Mouse (Mus musculus) adrenal gland, adult 8-10 months (tissue): ENCODE results near the gene Ccdc70. TPM values are rescaled to one million over a fixed set of nuclear protein-coding genes. Genes with fewer than 3 reads are reported as not detected.
A peak's percentile ranks its signal among the peaks of the same experiment; 100 is the strongest.
"Not testable (repeated sequence)": the region's sequence is repeated elsewhere in the genome, so short reads cannot be mapped to it uniquely, and the experiment has no call there.

Experiments used
- DNase-seq: peaks from one replicate; pipeline ENCODE4 v3.0.0; 2022
- total RNA-seq, 4 experiments: library from RNA; stranded (reverse); gene quantifications; 2 replicates each; pipeline ENCODE4 v1.2.4; 2022

The Ccdc70 gene
- total RNA-seq: not detected

DNA sequence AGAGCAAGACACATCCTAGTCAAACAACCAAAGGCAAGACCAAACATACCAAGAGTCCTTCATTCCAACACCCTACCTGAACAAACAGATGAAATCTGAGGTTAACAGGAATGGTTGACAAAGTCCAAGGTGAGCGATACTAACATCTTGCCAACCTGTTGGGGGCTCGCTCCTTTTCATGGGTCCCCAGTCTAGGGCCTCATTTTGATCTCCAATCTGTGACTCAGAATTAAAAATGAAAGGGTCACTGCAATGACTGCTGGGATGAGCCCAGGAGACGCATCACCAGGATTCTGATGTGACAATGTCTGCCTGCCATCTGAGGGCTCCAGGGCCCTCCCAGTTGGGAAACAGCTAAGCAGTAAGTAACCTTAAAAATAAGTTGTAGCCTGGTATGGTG lies at the start of gene Ccdc70:
TSS of gene Ccdc70 (plus strand) at position 301 of the 400 bp plus-strand sequence.
- no peak for DNase-seq

DNA sequence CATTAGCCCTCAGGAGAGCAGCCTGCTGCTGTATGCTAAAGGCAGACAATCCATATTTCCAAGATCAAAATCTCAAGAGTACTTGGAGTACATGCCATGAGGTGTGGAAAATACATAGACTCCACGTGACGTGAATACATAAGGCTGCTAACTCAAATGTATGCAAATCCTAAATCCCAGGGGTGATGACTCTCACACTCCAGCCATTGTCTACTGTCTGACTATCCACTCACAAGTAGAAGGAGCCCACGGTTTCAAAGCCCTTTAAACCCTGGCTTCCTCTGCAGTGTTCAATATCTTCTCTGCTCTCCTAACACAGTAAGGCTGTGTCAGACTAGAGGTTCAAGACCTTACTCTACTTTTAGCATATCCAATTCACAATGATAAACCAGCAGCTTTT lies 38.8 kb upstream of the Ccdc70 start:
- DNase-seq: not testable (repeated sequence)

DNA sequence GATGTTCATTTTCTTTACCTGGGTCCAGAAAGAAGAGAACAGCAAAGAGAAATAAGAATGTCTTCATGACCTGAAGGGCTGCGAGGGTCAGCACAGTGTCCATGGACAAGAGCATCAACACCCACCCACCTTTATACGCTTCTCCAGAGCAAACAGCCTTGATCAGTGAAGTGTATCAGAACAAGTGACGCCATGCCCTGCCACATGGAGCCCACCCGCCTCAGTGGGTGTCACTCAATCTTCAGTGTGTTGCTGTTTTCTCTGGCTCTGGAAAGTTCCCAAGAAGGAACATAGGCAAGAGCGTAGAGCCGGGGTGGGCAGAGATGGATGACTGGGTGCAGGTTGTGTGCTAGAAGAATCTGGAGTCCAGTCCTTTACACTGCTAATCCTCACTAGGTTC lies 37.0 kb upstream of the Ccdc70 start, which contains the start of gene Defb15:
TSS of gene Defb15 (minus strand) at position 101 of the 400 bp plus-strand sequence.
- no peak for DNase-seq

DNA sequence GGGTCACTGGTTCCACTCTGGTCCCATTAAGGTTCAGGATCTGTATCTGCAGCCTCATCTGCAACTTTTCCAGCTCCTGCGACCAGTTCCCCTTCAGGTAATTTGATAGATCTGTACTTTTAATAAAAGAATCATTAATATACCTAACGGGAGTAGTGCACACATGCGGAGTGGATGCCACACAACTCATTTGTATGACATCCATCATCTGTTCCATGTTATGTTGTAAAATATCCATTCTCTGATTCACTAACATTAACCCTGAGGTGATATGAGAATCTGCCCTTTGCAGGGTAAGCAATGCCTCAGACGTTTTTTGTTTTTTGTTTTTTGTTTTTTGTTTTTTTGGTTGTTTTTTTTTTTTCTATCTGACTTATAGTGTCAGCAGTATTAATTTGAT lies 31.5 kb upstream of the Ccdc70 start, which contains the start of gene Defb35:
TSS of gene Defb35 (plus strand) at position 301 of the 400 bp plus-strand sequence.
- DNase-seq: not testable (repeated sequence)

DNA sequence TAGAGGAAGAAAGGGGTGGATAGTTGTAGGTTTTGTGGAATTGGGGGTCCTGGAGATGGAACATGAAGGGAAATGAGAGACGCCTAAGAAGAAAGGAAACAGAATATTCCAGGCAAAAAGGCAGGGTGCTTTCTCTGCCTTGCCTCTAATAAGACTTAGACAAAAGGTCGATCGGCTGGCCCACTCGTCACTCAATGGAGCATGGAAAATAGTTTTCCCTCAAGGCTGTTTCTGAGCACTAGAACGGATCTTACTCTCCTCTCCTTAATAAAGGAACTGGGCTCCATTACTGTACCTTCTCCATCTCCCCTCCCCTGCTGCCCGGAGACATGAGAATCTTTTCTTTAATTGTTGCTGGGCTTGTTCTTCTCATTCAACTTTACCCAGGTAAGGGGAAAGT lies 23.1 kb upstream of the Ccdc70 start, which contains the start of gene Defb13:
TSS of gene Defb13 (plus strand) at position 301 of the 400 bp plus-strand sequence.
- DNase-seq: no peak

DNA sequence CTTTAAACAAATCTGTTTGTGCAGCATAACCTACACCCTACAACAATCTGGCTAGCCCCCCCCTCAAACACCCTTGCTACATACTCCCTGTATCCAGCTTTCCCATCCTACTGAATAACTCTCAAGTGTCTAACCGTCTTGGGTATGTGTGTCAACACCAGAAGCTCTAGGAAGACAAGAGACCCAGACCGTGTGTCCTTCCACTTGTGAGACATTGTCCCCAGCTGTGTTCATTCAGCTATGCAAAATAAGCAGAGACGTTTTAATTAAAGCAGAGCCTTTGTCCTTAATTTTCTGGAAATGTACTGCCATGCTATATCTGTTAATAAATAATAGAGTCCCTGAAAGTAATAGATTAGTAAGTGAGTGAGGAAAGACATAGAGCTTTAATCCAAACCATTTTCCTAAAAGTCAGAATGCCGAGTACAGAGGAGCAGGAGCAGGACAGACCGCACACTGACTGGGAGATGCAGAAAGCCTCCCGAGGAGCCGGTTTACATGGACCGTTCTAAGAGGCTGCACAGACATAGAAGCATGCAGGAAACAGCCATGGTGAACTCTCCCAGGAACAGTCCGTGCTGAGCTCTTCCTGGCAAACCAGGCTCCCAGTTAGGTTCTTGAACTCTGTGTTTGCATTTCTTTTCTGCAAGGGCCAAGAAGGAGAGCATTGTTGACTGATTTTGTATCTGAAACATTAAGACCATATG lies 22.1 kb upstream of the Ccdc70 start:
- no peak for DNase-seq

DNA sequence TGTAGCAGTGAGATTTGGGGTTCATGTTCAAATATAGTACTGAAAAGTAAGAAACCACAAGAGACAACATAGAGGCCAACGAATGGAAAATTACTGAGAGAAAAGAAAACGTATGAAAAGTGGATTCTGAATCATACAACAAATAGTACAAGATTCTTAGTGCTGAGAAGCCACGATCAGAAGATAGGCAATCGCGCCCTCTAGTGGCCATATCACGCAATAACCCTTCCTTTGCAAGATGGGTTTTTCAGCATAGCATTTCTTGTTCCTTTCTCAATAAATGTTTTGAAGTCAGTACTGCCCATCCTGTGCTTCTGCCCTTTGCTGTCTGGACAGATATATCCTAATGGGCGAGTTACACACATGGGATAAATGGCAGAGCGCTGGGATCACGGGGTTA lies 14.3 kb upstream of the Ccdc70 start:
- DNase-seq: peak; percentile 18

DNA sequence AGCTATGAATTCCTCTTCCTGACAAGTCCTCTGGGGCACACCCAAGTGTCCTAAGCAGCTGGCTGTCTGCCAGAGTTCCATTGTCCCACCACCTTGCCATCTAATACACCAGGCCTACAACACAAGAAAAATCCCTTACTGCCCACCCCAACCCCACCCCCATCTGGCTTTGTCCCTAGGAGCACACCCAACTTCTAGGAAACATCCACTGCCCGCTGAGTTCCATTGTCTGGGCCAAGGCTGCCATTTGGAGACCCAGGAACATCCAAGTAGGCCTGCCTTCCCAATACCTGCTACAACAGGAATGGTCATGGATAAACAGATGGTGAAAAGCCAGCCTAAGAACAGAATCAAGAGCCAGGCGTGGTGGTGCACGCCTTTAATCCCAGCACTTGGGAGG lies 13.2 kb upstream of the Ccdc70 start:
- no peak for DNase-seq

DNA sequence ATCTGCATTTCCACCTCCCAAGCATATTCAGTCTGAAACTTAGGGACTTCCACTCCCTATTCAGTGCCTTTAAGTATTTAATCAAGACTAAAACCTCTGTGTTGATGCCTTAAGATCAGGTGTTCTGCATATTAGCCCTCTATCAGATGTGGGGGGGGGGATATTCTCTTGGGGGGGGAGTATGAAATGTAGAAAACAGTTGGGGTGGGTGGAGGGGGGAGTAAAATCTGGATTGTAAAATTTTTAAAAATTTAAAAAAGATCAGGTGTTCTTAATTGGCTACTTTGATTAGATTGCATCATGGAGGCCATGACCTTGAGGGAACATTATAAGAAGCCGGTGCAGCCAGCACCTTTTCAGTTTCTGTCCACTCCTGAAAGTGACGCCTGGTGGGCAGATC lies 11.2 kb upstream of the Ccdc70 start, which contains the start of gene Fam90a1a:
TSS of gene Fam90a1a (plus strand) at position 301 of the 400 bp plus-strand sequence.
- DNase-seq: no peak

DNA sequence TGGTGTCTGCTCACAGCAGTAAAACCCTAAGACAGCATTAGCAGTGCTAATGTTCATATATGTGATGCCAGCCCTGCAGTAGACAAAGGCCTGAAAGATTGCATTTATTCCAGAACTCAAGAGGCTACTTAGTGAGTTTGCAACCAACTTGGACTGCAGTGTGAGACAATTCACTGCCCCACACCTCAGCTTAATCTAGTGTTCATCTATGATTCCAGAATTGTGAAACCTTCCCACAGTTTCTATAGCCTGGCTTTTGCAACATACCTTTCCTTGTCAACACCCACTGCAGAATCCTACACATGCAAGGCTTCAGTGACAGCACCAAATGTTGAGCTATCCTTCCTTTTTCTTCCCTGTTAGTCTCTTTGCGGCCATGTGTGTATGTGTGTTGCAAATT lies 2.9 kb upstream of the Ccdc70 start:
- no peak for DNase-seq

DNA sequence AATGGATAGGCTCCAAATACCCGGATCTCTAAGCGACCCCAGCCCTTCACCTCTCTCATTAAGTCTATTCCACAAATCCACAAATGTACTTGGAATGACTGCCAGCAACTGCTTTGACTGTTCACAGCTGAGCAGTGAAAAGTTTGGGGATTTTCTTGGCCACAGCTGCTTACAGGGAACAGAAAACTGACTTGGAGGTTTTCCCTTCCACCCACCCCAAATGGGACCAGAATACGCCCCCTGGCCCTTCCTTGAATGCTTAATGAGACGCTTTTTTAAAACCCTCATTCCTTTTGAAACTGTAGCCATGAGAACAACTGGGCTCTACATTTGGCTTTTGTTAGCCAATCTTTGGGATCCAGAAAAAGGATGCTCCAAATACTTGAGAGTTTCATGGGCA lies 8.6 kb downstream of the Ccdc70 start:
- no peak for DNase-seq

DNA sequence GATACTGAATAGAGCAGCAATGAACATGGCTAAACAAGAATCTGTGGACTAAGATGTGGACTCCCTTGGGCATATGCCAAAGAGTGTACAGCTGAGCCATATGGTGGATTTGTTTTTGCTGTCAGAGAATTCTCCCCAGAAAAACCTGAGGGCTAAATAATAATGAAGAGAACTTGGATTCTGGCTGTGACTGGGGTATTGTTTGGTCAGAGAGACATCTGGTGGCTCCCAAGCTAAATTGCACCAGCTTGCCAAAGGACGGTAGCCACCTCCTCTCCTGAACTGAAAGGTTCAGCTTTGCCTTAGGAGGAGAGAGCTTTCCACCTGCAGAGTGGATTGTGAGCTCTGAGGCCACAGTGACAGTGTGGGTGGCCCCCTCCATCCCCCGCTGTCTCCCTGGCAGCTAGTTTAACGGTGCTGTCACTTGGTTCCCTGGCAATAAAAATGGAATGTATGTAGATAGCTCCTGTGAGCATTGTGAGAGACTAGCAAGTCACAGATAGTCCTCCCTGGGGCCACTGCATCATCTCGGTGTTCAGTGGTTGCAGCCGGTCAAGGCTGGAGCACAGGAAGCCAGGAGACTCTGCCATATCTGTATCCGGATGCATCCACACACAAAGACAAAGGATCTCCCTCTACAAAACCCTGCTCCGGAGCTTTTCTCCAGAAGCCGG lies 12.2 kb downstream of the Ccdc70 start:
- DNase-seq: no peak

DNA sequence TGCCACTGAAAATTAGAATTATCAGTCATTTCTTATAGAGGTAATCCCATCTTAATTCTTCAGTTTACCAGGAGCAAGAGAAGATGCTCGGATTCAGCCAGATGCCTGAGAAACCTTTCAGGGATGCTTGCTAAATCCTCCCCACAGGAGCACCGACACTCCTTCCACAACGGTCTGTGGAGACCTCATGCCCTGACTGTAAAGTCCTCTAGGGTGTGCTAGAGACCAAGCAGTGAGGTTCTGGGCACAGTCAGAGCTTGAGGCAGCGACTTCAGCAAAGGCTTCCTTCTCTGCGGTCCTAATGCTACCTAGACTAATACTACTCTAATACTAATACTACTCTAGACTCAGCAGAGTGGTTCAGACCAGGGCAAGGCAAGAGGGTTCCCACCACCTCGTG lies 22.6 kb downstream of the Ccdc70 start:
- DNase-seq: peak; percentile 22

DNA sequence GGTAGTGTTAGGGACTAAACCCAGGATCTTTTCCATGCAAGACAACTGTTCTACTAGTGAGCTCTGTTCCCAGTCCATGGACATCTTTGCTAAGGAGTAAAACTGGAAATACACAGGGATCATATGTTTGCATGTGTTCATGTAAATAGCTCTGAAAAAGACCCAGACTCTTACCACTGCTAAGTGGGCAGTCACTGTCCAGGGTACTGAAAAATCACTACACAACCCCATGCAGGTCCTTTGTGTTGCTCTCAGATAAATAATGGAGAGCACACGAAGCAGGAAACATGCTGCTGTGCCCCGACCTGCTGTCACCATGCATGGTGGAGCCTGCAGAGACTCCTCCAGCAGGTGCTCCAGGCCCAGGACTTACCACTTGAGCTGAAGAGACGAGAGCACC lies 25.6 kb downstream of the Ccdc70 start:
- no peak for DNase-seq

DNA sequence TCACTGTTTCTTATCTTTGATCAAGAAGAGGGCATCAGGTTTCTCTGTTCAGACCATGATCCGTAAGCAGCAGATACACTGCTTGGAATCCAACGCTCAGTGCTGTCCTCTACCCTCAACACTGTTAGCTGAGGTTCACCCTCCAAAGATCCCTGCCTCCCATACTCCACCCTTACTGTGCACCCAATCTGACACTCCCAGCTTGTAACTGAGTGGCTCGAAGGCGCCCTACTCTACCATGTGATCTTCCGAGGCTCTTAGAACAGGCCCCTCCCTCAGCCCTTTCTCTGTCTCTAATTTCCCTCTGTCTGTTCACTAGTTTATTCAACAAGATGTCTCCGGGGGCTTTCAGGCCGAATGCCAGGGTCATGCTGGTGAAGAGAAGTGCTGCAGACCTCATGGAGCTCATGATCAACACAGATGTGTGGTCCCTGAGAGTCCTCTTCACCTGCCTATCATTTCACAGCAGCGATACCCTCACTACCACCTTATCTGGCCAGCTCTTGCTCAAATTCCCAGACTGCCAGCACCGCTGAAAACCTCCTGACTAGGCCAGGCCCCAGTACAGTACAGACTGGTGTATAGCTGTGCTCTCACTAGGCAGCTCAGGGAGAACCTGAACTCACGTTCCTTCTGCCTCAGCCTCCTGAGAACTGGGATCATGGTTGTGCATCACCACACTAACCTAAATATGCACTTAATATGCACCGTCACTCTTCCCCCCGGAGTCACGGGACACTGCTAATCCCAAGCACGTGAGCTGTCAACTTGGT lies 35.4 kb downstream of the Ccdc70 start:
- no peak for DNase-seq

DNA sequence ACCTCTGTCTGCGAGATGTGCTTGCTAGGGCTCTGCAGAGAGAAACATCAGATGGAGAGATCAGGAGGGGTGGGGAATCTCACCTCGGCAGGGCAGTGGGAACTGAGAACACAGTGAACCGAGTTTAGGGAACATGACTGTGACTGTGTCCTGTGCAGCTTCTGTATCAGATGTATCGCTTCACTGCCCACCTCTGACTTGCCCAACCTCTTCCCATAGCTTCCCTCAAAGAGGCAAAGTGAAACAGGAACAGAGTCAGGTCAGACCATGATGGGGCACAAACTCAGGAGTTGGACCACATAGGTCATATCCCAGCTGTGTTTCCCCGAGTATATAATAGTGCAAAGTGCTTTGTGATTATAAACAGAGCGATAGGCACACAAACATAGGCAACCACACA lies 36.8 kb downstream of the Ccdc70 start:
- DNase-seq: no peak

DNA sequence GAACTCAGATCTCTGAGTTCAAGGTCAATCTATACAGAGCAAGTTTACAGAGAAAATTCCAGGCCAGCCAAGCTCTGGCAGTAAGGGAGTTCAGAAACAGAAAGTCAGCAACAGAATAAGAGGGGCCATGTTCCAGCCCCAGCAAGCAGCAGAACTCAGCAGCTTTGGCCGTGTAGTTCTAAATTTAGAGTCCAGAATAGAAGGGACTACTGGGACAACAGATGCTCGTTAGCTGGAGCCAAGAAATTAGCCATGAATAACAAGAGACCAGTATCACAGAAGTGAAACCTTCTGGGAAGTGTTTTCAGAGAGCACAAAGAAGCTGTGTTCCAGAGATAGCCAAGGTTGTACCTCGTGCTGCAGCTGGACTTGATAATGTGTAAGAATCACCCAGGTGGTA lies 39.8 kb downstream of the Ccdc70 start:
- DNase-seq: no peak

DNA sequence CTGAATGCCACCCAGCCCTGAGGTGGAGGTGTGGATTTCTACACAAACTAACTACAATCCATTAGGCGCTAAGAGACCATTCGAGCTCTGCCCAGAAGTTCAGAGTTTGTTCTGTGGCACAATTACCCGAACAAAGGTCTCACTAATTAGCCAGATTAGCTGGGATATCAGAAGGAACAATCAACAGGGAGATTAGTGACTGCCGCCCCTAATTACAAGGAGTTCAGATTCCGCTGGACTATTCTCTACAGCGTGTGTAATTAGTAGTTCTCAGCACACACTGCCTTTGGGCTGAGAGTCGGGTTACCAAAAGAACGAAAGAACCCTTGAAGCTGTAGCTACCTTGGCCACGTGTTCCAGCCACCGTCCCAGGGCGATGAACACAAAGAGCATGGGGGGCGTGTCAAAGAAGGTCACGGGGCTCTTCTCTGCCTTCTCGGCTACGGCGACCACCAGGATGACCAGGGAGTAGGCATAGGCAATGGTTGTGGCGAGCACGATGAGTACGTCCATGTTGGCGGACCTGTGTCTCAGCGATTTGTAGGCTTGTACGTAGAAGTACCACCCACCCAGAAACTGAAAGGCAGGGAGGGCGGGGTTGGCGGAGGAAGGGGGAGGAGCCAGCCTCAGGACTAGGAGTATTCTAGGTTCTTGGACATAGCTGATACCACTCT lies 43.6 kb downstream of the Ccdc70 start:
- no peak for DNase-seq

DNA sequence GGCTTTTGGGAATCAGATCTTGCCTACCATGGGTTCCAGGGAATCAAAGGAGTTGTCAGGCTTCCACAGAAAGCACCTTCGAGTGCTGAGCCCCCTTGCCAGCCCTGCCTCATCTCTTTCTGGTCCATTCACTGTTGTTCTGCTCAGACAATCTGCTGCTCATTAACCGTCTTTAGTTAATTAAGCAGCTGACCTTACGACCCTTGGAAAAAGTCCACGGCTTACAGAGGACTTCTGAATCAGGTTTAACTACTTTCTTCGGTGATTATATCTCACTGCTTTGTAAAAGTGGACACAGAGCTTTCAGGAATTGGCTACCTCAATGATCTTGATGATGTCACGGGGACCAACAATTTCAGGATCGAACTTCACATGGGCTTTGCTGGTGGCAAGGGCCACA lies 48.2 kb downstream of the Ccdc70 start:
- DNase-seq: no peak

DNA sequence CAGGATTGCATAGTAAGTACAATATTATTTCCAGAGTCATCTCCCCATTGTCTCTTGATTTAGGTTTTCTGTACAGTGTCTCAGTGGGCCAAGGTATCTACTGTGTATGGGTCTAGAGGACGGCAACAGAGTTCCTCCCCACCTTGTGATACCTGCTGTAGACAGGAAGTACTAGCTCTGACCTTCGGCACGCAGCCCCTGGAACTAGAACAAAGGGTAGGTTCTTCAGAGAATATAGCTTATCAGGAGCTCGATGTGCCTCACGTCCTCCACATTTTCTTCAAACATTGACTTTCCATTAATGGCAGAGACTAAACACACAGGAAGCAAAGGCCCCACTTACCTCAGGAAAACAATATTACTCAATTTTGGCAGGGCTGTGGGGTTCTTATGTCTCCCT lies 49.9 kb downstream of the Ccdc70 start:
- DNase-seq: no peak

DNA sequence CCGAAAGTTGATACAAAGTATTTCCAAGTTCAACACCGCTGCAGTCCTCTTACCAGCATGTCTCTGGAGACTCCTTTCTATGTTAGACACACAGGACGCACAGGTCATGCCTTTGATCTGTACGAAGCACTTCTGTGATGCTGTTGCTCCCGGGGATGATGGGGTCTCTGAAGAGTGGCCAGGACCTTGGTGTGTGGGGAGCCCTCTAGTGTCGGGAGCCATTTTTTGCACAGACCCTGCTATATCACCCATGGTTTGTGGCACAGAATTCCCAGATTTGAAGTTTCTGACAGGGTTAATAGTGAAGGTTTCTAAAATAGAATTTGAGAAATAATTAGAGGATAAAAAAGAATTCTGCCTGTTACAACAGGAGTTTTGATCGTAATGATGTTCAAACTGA lies 52.7 kb downstream of the Ccdc70 start:
- no peak for DNase-seq
